Mouse (Mus musculus) lung, postnatal 0 days (tissue): ENCODE data around the gene Apobec3.

ENCODE experiments used
- CTCF ChIP-seq: IDR thresholded peaks from 2 replicates; pipeline ENCODE4 v1.5.1; 2016; ENCODE audit warnings: antibody characterized with exemption, mild to moderate bottlenecking
- EP300 ChIP-seq: IDR thresholded peaks from 2 replicates; pipeline ENCODE4 v1.6.1; 2016; ENCODE audit warnings: antibody characterized with exemption, mild to moderate bottlenecking, control low read depth

DNA sequence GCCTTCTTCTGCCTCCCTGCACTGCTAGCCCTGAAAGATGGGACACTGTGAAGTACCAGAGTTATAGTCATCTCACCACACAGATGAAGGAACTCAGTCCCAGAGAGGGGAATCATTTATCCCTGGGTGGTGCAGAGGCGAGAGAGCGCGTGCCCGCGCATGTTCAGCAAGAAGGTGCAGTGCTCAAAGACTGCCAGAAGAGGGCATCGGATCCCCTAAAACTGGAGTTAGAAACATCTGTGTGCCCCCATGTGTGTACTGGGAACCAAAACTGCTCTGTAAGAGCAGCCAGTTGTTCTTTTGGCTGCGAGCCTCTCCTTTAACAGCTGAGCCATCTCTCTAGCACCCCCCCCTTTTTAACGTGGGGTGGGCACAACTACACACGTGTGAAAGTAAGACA, 55.3 kb downstream of the Apobec3 start:
- TF ChIP-seq CTCF (peak; percentile 68), EP300 (no peak)
